Mouse (Mus musculus): Measurements from ENCODE around the gene Cmya5. TPM values are rescaled to one million over a fixed set of nuclear protein-coding genes. Genes with fewer than 3 reads are reported as not detected.
"Not testable (repeated sequence)": the region's sequence is repeated elsewhere in the genome, so short reads cannot be mapped to it uniquely, and the experiment has no call there.

Cmya5 gene
- polyA plus RNA-seq, 1 experiment from 2014 or later: 0.12 TPM

- Histone ChIP-seq H3K27ac (replicated peaks) (no peak overlapping the region), H3K9me3 (replicated peaks) (no peaks in the 10 kb centered on the region), H3K4me3 (replicated peaks) (no peak overlapping the region), H3K27me3 (no peaks in the 10 kb centered on the region), H3K36me3 (replicated peaks) (no peaks in the 10 kb centered on the region), H3K4me2 (no peak overlapping the region), H3K9ac (no peak overlapping the region), H3K4me1 (replicated peaks) (no peaks in the 10 kb centered on the region)
- WGBS (ENCODE audit: insufficient replicate concordance): 66% methylated on average over 4 of the region's 4 CpGs
- no peak for ATAC-seq (ENCODE audit: insufficient read depth)
Measured at GRCm38 (mm10) chr13:93085711-93086110, 58.8 kb downstream of the Cmya5 start.

- not testable (repeated sequence) for H3K27ac ChIP-seq (replicated peaks); H3K4me1 ChIP-seq (replicated peaks); H3K27me3 ChIP-seq; H3K9me3 ChIP-seq (replicated peaks); H3K4me2 ChIP-seq; ATAC-seq (ENCODE audit: insufficient read depth); H3K9ac ChIP-seq; H3K4me3 ChIP-seq (replicated peaks); H3K36me3 ChIP-seq (replicated peaks)
- WGBS (ENCODE audit: insufficient replicate concordance): 41% methylated on average over 1 of the region's 1 CpGs
Measured at GRCm38 (mm10) chr13:93082324-93082723, 62.2 kb downstream of the Cmya5 start.

GRCm38 (mm10) chr13:93080859-93081258 is 63.7 kb downstream of the Cmya5 start:
- Histone ChIP-seq H3K4me3 (replicated peaks) (no peak overlapping the region), H3K36me3 (replicated peaks) (no peaks in the 10 kb centered on the region), H3K27ac (replicated peaks) (no peak overlapping the region), H3K4me1 (replicated peaks) (no peaks in the 10 kb centered on the region), H3K9ac (no peak overlapping the region), H3K9me3 (replicated peaks) (no peaks in the 10 kb centered on the region), H3K27me3 (no peaks in the 10 kb centered on the region), H3K4me2 (no peak overlapping the region)
- no peak for ATAC-seq (ENCODE audit: insufficient read depth)
- WGBS (ENCODE audit: insufficient replicate concordance): 61% methylated on average over 2 of the region's 2 CpGs

DNA sequence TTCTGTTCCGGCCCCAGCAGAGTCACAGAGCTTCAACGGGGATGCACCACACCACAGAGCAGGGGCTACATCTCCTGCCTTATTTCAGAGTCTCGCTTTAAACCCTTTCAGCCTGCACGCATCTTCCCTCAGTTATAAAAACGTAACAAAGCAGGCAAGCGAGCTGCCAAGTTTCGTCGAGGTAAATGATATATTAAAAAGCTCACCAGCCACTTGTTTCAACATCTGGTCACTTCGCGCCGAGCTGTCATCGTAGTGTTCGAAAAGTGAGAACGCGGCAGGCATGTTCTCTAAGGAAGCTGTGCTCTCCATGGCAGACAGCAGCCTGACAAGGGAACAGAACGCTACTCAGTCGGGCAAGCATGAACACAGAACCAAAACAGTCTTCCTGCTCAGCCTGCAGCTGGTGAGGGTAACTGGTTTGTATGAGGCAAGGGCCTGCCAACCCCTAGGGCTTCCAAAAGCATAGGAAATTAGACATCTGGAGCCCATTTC is 70.3 kb downstream of the Cmya5 start:
- H3K4me2 ChIP-seq: no peak overlapping the region
- H3K4me3 ChIP-seq (replicated peaks): no peak overlapping the region
- no peak overlapping the region for H3K27ac ChIP-seq (replicated peaks)
- H3K27me3 ChIP-seq: no peaks in the 10 kb centered on the region
- H3K4me1 ChIP-seq (replicated peaks): no peaks in the 10 kb centered on the region
- ATAC-seq (ENCODE audit: insufficient read depth): no peak
- 63% methylated on average over 17 of the region's 17 CpGs for WGBS (ENCODE audit: insufficient replicate concordance)
- H3K9ac ChIP-seq: no peak overlapping the region
- no peaks in the 10 kb centered on the region for H3K36me3 ChIP-seq (replicated peaks)
- H3K9me3 ChIP-seq (replicated peaks): no peaks in the 10 kb centered on the region

DNA sequence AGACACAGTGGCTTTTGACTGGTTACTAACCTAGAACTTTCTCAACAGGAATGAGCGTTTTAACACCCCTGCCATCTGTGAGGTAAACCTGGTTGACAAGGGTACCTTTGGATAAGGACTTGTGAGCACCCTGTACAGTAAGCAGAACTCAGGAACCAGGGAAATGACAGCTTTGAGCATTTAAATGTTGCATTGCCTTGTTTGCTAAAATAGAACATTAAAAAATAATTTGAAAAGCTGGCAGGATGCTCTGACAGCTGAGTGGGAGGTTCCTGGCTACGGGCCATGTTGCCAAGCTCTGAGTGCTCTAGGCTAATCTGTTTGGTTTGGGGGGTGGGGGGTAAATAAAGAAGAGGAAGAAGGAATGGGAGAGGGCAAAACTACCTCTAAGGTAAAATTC is 70.9 kb downstream of the Cmya5 start:
- Histone ChIP-seq H3K36me3 (replicated peaks) (no peaks in the 10 kb centered on the region), H3K9me3 (replicated peaks) (no peaks in the 10 kb centered on the region), H3K27ac (replicated peaks) (no peak overlapping the region), H3K9ac (no peak overlapping the region), H3K4me2 (no peak overlapping the region), H3K4me1 (replicated peaks) (no peaks in the 10 kb centered on the region), H3K4me3 (replicated peaks) (no peak overlapping the region), H3K27me3 (no peaks in the 10 kb centered on the region)
- 36% methylated on average over 2 of the region's 2 CpGs for WGBS (ENCODE audit: insufficient replicate concordance)
- ATAC-seq (ENCODE audit: insufficient read depth): no peak

- WGBS (ENCODE audit: insufficient replicate concordance): 37% methylated on average over 15 of the region's 15 CpGs
- no peaks in the 10 kb centered on the region for H3K4me1 ChIP-seq (replicated peaks)
- no peak overlapping the region for H3K4me2 ChIP-seq
- H3K9ac ChIP-seq: no peak overlapping the region
- H3K27ac ChIP-seq (replicated peaks): no peak overlapping the region
- no peaks in the 10 kb centered on the region for H3K9me3 ChIP-seq (replicated peaks)
- no peak for ATAC-seq (ENCODE audit: insufficient read depth)
- H3K27me3 ChIP-seq: no peaks in the 10 kb centered on the region
- H3K4me3 ChIP-seq (replicated peaks): no peak overlapping the region
- H3K36me3 ChIP-seq (replicated peaks): no peaks in the 10 kb centered on the region
Measured at GRCm38 (mm10) chr13:93072871-93073411, 71.6 kb downstream of the Cmya5 start.

- ATAC-seq (ENCODE audit: insufficient read depth): no peak
- Histone ChIP-seq H3K9ac (no peak overlapping the region), H3K4me1 (replicated peaks) (no peaks in the 10 kb centered on the region), H3K9me3 (replicated peaks) (no peaks in the 10 kb centered on the region), H3K4me2 (no peak overlapping the region), H3K27ac (replicated peaks) (no peak overlapping the region), H3K27me3 (no peaks in the 10 kb centered on the region), H3K36me3 (replicated peaks) (no peaks in the 10 kb centered on the region), H3K4me3 (replicated peaks) (no peak overlapping the region)
- 46% methylated on average over 8 of the region's 8 CpGs for WGBS (ENCODE audit: insufficient replicate concordance)
Measured at GRCm38 (mm10) chr13:93070406-93070805, 74.1 kb downstream of the Cmya5 start.

GRCm38 (mm10) chr13:93069481-93069880 is 75.0 kb downstream of the Cmya5 start:
- no peak for ATAC-seq (ENCODE audit: insufficient read depth)
- H3K27me3 ChIP-seq: no peaks in the 10 kb centered on the region
- WGBS (ENCODE audit: insufficient replicate concordance): 61% methylated on average over 4 of the region's 4 CpGs
- H3K27ac ChIP-seq (replicated peaks): no peak overlapping the region
- H3K4me2 ChIP-seq: no peak overlapping the region
- H3K9ac ChIP-seq: no peak overlapping the region
- no peaks in the 10 kb centered on the region for H3K36me3 ChIP-seq (replicated peaks)
- no peaks in the 10 kb centered on the region for H3K4me1 ChIP-seq (replicated peaks)
- H3K4me3 ChIP-seq (replicated peaks): no peak overlapping the region
- H3K9me3 ChIP-seq (replicated peaks): no peaks in the 10 kb centered on the region

DNA sequence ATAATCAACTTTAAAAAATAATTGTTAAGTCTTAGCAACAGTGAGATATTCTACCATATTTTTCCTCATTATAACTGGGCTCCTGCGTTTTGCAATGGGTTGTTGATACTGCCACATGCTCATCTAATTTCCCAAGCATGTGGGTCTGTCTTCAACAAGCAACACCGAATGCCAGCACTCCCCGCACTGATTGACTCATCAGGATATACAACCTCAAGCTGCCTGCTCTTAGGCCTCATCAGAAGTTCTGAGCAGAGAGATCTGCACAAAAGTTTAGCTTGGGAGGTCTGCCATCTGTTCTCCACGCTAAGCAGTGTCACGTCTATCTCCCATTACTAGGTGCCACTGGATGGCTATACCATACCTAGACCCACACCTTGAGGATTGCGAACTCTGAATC is 76.2 kb downstream of the Cmya5 start:
- ATAC-seq (ENCODE audit: insufficient read depth): no peak
- WGBS (ENCODE audit: insufficient replicate concordance): 73% methylated on average over 6 of the region's 6 CpGs
- Histone ChIP-seq H3K27me3 (no peaks in the 10 kb centered on the region), H3K4me1 (replicated peaks) (no peaks in the 10 kb centered on the region), H3K27ac (replicated peaks) (no peak overlapping the region), H3K9ac (no peak overlapping the region), H3K36me3 (replicated peaks) (no peaks in the 10 kb centered on the region), H3K9me3 (replicated peaks) (no peaks in the 10 kb centered on the region), H3K4me2 (no peak overlapping the region), H3K4me3 (replicated peaks) (no peak overlapping the region)

DNA sequence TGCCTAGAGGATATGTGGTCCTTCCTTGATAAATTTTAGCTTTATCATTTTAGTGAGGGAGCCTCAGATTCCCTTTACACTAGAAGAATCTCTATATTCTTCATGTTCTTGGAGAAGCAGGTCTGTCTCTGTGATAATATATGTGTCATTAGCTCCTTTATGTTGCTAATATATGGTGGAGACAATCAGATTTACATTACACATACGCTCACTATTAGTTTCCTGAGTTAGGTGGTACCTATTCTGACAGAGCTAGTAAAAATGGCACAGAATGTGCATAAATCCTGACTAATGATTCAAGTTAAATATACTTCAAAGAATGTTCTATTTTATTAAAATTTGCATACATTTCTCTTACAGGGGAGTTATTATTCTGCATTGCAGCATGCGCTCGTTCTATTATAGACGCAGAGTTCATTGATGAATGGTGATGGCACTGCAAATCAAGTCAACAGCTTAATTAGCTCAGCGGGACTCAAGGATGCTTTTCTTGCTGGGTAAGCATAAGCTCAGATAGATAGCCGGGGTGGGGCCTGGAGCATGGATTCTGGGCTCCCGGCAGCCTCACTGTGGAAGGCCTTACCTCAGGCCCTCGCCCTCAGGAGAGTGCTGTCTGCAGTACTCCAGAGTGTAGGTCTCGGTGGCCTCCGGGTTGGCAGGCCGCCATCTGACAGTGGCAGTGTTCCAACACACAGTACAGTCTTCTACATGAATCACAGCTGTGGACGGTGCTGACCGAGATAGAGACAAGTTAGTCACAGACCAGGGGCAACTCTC is 81.5 kb downstream of the Cmya5 start:
- H3K4me1 ChIP-seq (replicated peaks): no peaks in the 10 kb centered on the region
- H3K36me3 ChIP-seq (replicated peaks): no peaks in the 10 kb centered on the region
- no peaks in the 10 kb centered on the region for H3K27me3 ChIP-seq
- no peaks in the 10 kb centered on the region for H3K9me3 ChIP-seq (replicated peaks)
- H3K4me3 ChIP-seq (replicated peaks): no peak overlapping the region
- 70% methylated on average over 13 of the region's 13 CpGs for WGBS (ENCODE audit: insufficient replicate concordance)
- ATAC-seq (ENCODE audit: insufficient read depth): no peak
- no peak overlapping the region for H3K9ac ChIP-seq
- no peak overlapping the region for H3K27ac ChIP-seq (replicated peaks)
- no peak overlapping the region for H3K4me2 ChIP-seq

DNA sequence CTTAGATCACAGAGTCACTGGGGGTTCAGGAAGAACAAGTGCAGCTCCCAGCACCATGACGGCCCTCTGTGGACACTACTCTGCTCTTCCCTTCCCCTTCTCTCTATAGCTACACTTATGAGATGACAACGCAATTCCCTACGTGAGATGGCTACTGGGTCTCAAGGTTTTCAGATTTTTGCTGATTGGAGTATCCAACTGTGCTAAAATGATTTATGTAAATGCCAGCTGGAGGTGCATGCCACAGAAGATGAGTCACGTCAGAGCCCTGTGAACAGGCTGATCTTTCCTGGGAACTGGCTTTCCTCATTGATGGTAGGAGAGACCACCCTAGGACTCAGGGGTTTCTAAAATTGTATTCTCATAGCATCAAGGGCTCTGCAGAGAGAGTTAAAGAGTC is 83.2 kb downstream of the Cmya5 start:
- 67% methylated on average over 4 of the region's 4 CpGs for WGBS (ENCODE audit: insufficient replicate concordance)
- no peaks in the 10 kb centered on the region for H3K36me3 ChIP-seq (replicated peaks)
- H3K4me1 ChIP-seq (replicated peaks): no peaks in the 10 kb centered on the region
- no peak overlapping the region for H3K9ac ChIP-seq
- H3K4me3 ChIP-seq (replicated peaks): no peak overlapping the region
- H3K4me2 ChIP-seq: no peak overlapping the region
- no peaks in the 10 kb centered on the region for H3K9me3 ChIP-seq (replicated peaks)
- no peak overlapping the region for H3K27ac ChIP-seq (replicated peaks)
- ATAC-seq (ENCODE audit: insufficient read depth): no peak
- no peaks in the 10 kb centered on the region for H3K27me3 ChIP-seq

GRCm38 (mm10) chr13:93060437-93060836 is 84.1 kb downstream of the Cmya5 start:
- no peaks in the 10 kb centered on the region for H3K27me3 ChIP-seq
- no peak overlapping the region for H3K9ac ChIP-seq
- H3K4me2 ChIP-seq: no peak overlapping the region
- H3K4me1 ChIP-seq (replicated peaks): no peaks in the 10 kb centered on the region
- 59% methylated on average over 3 of the region's 3 CpGs for WGBS (ENCODE audit: insufficient replicate concordance)
- ATAC-seq (ENCODE audit: insufficient read depth): no peak
- no peak overlapping the region for H3K27ac ChIP-seq (replicated peaks)
- no peaks in the 10 kb centered on the region for H3K9me3 ChIP-seq (replicated peaks)
- H3K4me3 ChIP-seq (replicated peaks): no peak overlapping the region
- H3K36me3 ChIP-seq (replicated peaks): no peaks in the 10 kb centered on the region

Measured in liver, embryonic 15.5 days (tissue).